Mouse (Mus musculus) lung, adult 2 months (tissue): ENCODE measurements around the gene Mtx1.

Source experiments
- CTCF ChIP-seq: fragments of 200-500 bp; IDR thresholded peaks from 2 replicates; pipeline ENCODE4 v1.5.1; 2011; ENCODE audit warnings: mild to moderate bottlenecking, low read length, control low read depth; ENCODE audit not compliant: insufficient read depth
- POLR2A ChIP-seq: fragments of 200-500 bp; IDR thresholded peaks from 2 replicates; pipeline ENCODE4 v1.6.1; 2011; ENCODE audit warnings: low read depth, mild to moderate bottlenecking, control low read depth, low read length, borderline replicate concordance; ENCODE audit errors: extremely low read depth

GRCm38 (mm10) chr3:89208075-89208657, 18.7 kb downstream of the Mtx1 start:
- TF ChIP-seq POLR2A = no peak
- TF ChIP-seq CTCF = no peak
